Mouse (Mus musculus) heart, embryonic 11.5 days (tissue): ENCODE data around the gene Tcirg1. TPM values are rescaled to one million over a fixed set of nuclear protein-coding genes. Genes with fewer than 3 reads are reported as not detected.

Experiments used
- ATAC-seq: fragments of 200-750 bp; cut with Nextera tagmentation; replicated peaks from 2 replicates; pipeline ENCODE4 v1.8.0; 2017; ENCODE audit warnings: moderate library complexity; ENCODE audit not compliant: insufficient number of reproducible peaks, low FRiP score, low TSS enrichment
- H3K27ac ChIP-seq: fragments of 300-500 bp; sonication (generic); 2 replicates; pipeline ENCODE4 v1.5.1; 2014; ENCODE audit warnings: mild to moderate bottlenecking, low read depth, low read length
- H3K27me3 ChIP-seq: fragments of 300-500 bp; sonication (generic); 2 replicates; pipeline ENCODE4 v1.6.1; 2014; ENCODE audit warnings: mild to moderate bottlenecking, low read length, mixed read lengths; ENCODE audit not compliant: control insufficient read depth, insufficient read depth
- H3K36me3 ChIP-seq: fragments of 300-500 bp; sonication (generic); 2 replicates; pipeline ENCODE4 v1.6.1; 2014; ENCODE audit warnings: mild to moderate bottlenecking, low read length, moderate library complexity, mixed read lengths; ENCODE audit not compliant: control insufficient read depth, insufficient read depth
- H3K4me1 ChIP-seq: fragments of 300-500 bp; sonication (generic); 2 replicates; pipeline ENCODE4 v1.6.1; 2014; ENCODE audit warnings: low read length; ENCODE audit not compliant: control insufficient read depth, insufficient read depth
- H3K4me2 ChIP-seq: fragments of 300-500 bp; sonication (generic); 2 replicates; pipeline ENCODE4 v1.6.1; 2014; ENCODE audit warnings: mild to moderate bottlenecking, moderate library complexity
- H3K4me3 ChIP-seq: fragments of 300-500 bp; sonication (generic); 2 replicates; pipeline ENCODE4 v1.5.1; 2014; ENCODE audit warnings: low read depth, low read length
- H3K9ac ChIP-seq: fragments of 300-500 bp; sonication (generic); 2 replicates; pipeline ENCODE4 v1.6.1; 2014; ENCODE audit warnings: mild to moderate bottlenecking, low read depth, low read length, moderate library complexity
- H3K9me3 ChIP-seq: fragments of 300-500 bp; sonication (generic); replicated peaks from 2 replicates; pipeline ENCODE4 v1.6.1; 2016; ENCODE audit warnings: low read length; ENCODE audit not compliant: control insufficient read depth
- WGBS: fragments of 180-500 bp; shearing (Covaris S2); extraction: QIAGEN DNeasy Blood & Tissue Kit; methylation state at CpG from one replicate; pipeline ENCODE4 v1.1.7; 2014; ENCODE audit not compliant: insufficient replicate concordance; 5-methylcytosine and 5-hydroxymethylcytosine counted together
- polyA plus RNA-seq: library from polyadenylated mRNA; unstranded; fragments of >200 nt; fragmentation: Nextera tagmentation; extraction: Ambion mirVana; gene quantifications from 2 replicates; pipeline ENCODE4 v1.2.1, GENCODE M21; 2014

The Tcirg1 gene
- polyA plus RNA-seq, 1 experiment from 2014 or later = 16.2 TPM

- Histone ChIP-seq H3K36me3 (peaks cover 11% of the 10 kb centered on the region), H3K9ac (no peak overlapping the region), H3K4me1 (peaks cover 12% of the 10 kb centered on the region), H3K9me3 (no peaks in the 10 kb centered on the region), H3K4me2 (no peak overlapping the region), H3K27ac (no peak overlapping the region; the same call in 1 of the 2 replicates), H3K4me3 (no peak overlapping the region), H3K27me3 (no peaks in the 10 kb centered on the region)
- ATAC-seq = no peak
- 48% methylated on average over 6 of the region's 6 CpGs for WGBS
These were observed 22.5 kb downstream of the Tcirg1 start for GRCm38 (mm10) chr19:3884325-3884990.

DNA sequence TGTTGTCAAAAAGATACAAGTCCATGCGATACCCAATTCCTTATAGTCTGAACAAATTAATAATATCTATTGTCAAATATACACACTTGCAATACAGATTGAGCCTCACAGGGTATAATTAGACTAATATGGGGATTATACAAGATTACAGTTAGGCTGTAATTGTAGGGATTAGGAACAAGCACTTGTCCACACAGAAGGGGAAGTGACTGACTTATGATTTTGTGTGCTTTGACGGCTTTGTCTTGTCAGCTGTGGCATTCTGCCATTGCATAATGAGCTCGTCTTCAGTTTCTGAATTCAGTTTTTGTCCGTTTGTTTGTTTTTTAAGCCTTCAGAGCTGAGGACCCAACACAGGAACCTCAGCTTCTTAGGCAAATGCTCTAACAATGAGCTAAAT lies 24.7 kb downstream of the Tcirg1 start:
- no peak overlapping the region for H3K9ac ChIP-seq
- WGBS = 83% methylated on average over 4 of the region's 4 CpGs
- ATAC-seq = no peak
- no peak overlapping the region for H3K4me3 ChIP-seq
- no peak overlapping the region for H3K4me2 ChIP-seq
- no peaks in the 10 kb centered on the region for H3K9me3 ChIP-seq
- no peaks in the 10 kb centered on the region for H3K27me3 ChIP-seq
- H3K4me1 ChIP-seq = peaks cover 12% of the 10 kb centered on the region
- no peak overlapping the region for H3K27ac ChIP-seq
- H3K36me3 ChIP-seq = peaks cover 3% of the 10 kb centered on the region; the same call in 1 of the 2 replicates

- no peak overlapping the region for H3K27ac ChIP-seq
- no peak overlapping the region for H3K4me3 ChIP-seq
- no peak for ATAC-seq
- H3K4me2 ChIP-seq = no peak overlapping the region
- H3K36me3 ChIP-seq = no peaks in the 10 kb centered on the region
- WGBS = 91% methylated on average over 6 of the region's 6 CpGs
- H3K27me3 ChIP-seq = no peaks in the 10 kb centered on the region
- H3K4me1 ChIP-seq = peaks cover 12% of the 10 kb centered on the region
- no peaks in the 10 kb centered on the region for H3K9me3 ChIP-seq
- H3K9ac ChIP-seq = no peak overlapping the region
These were observed 26.7 kb downstream of the Tcirg1 start for GRCm38 (mm10) chr19:3880054-3880848.

DNA sequence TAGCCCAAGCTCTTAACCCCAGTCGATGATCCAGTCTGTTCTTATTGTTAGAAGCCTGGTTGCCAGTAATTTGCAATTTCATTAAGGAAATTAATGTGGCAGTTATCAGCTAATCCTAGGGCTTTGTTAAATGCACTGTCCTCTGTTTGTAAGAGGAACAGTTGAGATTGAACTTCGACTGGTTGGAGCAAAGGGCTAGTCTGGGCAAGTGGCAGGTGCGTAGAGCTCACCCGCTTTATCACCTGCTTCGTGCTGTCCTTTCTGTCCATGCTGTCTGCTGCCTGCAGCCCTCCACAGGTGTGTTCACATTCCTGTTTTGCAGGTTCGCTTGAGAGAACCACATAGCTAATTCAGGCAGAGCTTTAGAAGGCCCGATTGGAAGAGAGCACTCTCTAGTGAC lies 31.9 kb downstream of the Tcirg1 start:
- Histone ChIP-seq H3K27ac (no peak overlapping the region), H3K4me1 (peaks cover 5% of the 10 kb centered on the region; the same call in 1 of the 2 replicates), H3K27me3 (no peaks in the 10 kb centered on the region), H3K9ac (no peak overlapping the region), H3K9me3 (no peaks in the 10 kb centered on the region), H3K4me2 (no peak overlapping the region), H3K36me3 (no peaks in the 10 kb centered on the region), H3K4me3 (no peak overlapping the region)
- 87% methylated on average over 7 of the region's 7 CpGs for WGBS
- no peak for ATAC-seq

GRCm38 (mm10) chr19:3872373-3872772 lies 34.6 kb downstream of the Tcirg1 start:
- H3K9me3 ChIP-seq = no peaks in the 10 kb centered on the region
- peaks cover 5% of the 10 kb centered on the region; the same call in 1 of the 2 replicates for H3K4me1 ChIP-seq
- no peak overlapping the region for H3K4me3 ChIP-seq
- no peak overlapping the region for H3K4me2 ChIP-seq
- H3K36me3 ChIP-seq = no peaks in the 10 kb centered on the region
- no peak overlapping the region for H3K9ac ChIP-seq
- H3K27ac ChIP-seq = no peak overlapping the region
- no peak for ATAC-seq
- H3K27me3 ChIP-seq = no peaks in the 10 kb centered on the region
- WGBS = 58% methylated on average over 4 of the region's 4 CpGs

- Histone ChIP-seq H3K4me1 (peaks cover 5% of the 10 kb centered on the region; the same call in 1 of the 2 replicates), H3K36me3 (0 out of 2 replicates have a peak, but pooled peaks cover 2% of the 10 kb centered on the region), H3K4me3 (no peak overlapping the region), H3K4me2 (no peak overlapping the region), H3K9ac (no peak overlapping the region), H3K9me3 (no peaks in the 10 kb centered on the region), H3K27me3 (no peaks in the 10 kb centered on the region), H3K27ac (no peak overlapping the region)
- ATAC-seq = no peak
These were observed 35.5 kb downstream of the Tcirg1 start for GRCm38 (mm10) chr19:3871468-3871867.

GRCm38 (mm10) chr19:3868290-3868689 lies 38.6 kb downstream of the Tcirg1 start:
- Histone ChIP-seq H3K9me3 (no peaks in the 10 kb centered on the region), H3K4me3 (no peak overlapping the region), H3K9ac (no peak overlapping the region), H3K36me3 (peaks cover 6% of the 10 kb centered on the region; the same call in 1 of the 2 replicates), H3K4me2 (no peak overlapping the region), H3K4me1 (peaks cover 5% of the 10 kb centered on the region; the same call in 1 of the 2 replicates), H3K27me3 (no peaks in the 10 kb centered on the region), H3K27ac (no peak overlapping the region)
- no peak for ATAC-seq
- 86% methylated on average over 1 of the region's 1 CpGs for WGBS

DNA sequence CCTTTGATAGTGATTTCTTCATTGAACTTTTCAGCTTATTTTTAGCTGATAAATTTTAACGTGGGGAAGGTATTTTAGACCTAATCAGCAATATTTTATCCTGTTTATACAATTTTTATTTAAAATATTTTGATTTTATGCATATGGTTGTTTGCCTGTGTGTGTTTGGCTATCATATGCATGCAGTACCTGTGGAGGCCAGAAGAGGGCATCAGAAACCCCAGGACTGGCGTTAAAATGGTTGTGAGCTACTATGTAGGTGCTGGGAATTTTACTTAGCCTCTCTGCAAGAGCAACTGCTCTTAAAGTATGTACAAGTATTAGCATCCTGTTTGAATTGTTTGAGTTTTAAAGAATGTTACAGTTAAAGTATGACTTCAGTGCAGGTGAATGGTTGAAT lies 42.0 kb downstream of the Tcirg1 start:
- H3K4me3 ChIP-seq = no peak overlapping the region
- 75% methylated on average over 2 of the region's 2 CpGs for WGBS
- ATAC-seq = no peak

More for the DNA sequence above, 42.0 kb downstream of the Tcirg1 start:
- Histone ChIP-seq H3K27me3 (no peaks in the 10 kb centered on the region), H3K4me1 (peaks cover 5% of the 10 kb centered on the region), H3K9ac (no peak overlapping the region), H3K4me2 (no peak overlapping the region), H3K9me3 (no peaks in the 10 kb centered on the region), H3K36me3 (peaks cover 6% of the 10 kb centered on the region; the same call in 1 of the 2 replicates), H3K27ac (no peak overlapping the region)
